Mouse (Mus musculus) lung, adult 2 months (tissue): ENCODE data around the gene Ddrgk1.

Source experiments
- CTCF ChIP-seq: fragments of 200-500 bp; IDR thresholded peaks from 2 replicates; pipeline ENCODE4 v1.5.1; 2011; ENCODE audit warnings: mild to moderate bottlenecking, low read length, control low read depth; ENCODE audit not compliant: insufficient read depth
- POLR2A ChIP-seq: fragments of 200-500 bp; IDR thresholded peaks from 2 replicates; pipeline ENCODE4 v1.6.1; 2011; ENCODE audit warnings: low read depth, mild to moderate bottlenecking, control low read depth, low read length, borderline replicate concordance; ENCODE audit errors: extremely low read depth

DNA sequence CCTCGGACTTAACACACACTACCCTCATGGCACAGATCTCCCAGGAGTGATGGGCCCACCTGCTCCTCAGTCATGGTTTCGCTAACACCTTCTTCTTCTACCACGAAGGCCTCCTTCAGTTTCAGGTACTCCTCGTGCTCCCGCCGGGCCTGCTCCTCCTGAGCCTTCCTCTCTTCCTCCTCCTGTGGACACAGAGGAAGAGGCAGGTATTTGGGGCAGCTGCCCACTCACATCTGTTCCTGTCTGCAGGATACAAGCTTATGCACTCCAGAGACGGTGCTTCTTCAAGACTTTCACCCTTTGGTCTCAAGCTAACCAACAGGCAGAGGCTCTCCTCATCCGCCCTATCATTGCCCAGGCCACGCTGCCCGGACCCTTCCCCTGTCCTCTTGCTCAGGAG lies 5.9 kb downstream of the Ddrgk1 start:
- TF ChIP-seq POLR2A = no peak
- TF ChIP-seq CTCF = no peak
